Mouse (Mus musculus): ENCODE data around the gene Fbxo27. TPM values are rescaled to one million over a fixed set of nuclear protein-coding genes. Genes with fewer than 3 reads are reported as not detected.

Fbxo27 gene
- not detected for total RNA-seq (2023)

DNA sequence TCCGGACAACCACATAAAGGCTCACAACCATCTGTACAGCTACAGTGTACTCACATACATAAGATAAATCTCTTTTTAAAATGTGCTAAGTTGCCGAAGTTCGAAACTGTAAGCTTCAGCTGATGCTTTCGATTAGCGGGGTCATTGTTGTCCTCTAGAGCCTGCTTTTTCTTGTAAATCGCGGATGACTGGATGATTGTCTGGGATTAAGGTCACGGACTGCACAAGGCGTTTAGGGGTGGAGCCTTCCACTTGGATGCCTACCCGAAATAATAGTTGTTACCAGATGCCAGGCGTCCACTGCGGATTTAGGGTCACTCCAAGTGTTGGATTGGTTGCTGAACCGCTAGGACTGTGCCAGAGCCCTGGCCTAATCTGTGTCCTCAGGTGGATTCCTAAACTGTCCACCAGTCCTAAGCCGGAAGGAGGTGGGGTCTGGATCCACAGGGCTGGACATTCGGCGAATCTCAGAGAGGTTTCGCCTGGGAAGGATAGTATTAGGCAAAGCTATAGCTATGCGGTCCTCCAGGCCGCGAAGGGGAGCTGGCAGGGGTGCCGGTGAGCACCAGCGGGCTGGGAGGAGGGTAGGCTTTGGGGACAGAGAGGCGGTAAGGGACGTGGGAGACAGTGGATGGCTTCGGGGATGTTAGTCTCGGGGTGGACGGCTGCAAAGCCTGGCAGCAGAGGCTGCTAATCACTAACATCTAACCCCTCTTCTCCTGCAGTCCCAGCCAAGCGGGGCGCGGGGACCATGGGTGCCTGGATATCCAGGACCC lies at the start of gene Fbxo27:
Gene Fbxo27 (plus strand): TSS at position 305 of the 776 bp plus-strand sequence.

DNA sequence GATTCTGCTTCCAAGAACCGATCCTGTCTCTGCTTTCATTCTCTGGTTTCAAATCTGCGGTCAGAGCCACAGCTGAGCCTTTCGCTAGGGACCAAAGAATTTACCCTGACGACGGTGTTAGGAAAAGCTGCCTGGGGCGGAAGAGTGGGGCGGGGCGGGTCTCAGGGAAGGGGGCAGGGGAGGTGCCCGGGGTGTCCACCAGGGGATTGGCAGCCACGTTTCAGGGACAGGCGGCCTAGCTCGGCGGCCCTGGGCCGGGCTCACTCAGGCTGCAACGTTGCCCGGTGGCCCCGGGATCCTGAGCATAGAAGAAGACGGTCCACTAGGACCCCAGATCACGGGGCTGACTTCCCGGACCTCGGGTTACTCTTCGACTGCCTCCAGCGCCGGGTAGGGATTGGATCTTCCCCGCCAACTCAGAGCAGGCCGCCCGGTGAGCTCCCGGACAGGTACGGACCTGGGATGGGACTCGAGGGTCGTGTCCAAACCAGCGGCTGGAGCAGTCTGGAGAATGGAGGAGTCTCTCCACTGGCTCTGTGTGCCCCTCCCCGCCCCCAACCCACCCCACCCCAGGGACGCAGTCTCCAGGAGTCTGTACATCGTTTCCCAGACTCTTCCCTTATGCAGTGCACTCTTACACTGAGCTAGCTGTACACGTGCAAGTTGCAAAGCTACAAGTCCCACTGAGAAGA lies 24.1 kb downstream of the Fbxo27 start, which contains the start of gene Fbxo17:
Gene Fbxo17 (plus strand): TSS at position 215 of the 692 bp plus-strand sequence.

GRCm38 (mm10) chr7:28741709-28742438 lies 49.2 kb downstream of the Fbxo27 start, which contains the start of the genes Mrps12 and Sars2:
Gene Mrps12 (minus strand): TSS chr7:28741820.
Gene Sars2 (plus strand): TSS chr7:28741992.

Other genes with a start within 250 kb of the Fbxo27 start
- 10 to 100 TPM; 10.6 to 17.6 TPM for gene Lrfn1, start 240.9 kb upstream of the Fbxo27 start, total RNA-seq (2023)
- gene Ifnl2, start 182.4 kb upstream of the Fbxo27 start, total RNA-seq (2023): not detected
- not detected for gene Ifnl3, start 170.0 kb upstream of the Fbxo27 start, total RNA-seq (2023)
- not detected for gene Sycn, start 152.0 kb upstream of the Fbxo27 start, total RNA-seq (2023)
- 1 to 10 TPM; 1.5 to 2.3 TPM for gene Nccrp1, start 145.6 kb upstream of the Fbxo27 start, total RNA-seq (2023)
- gene Samd4b, start 94.7 kb upstream of the Fbxo27 start, total RNA-seq (2023): 10 to 100 TPM; 59.5 to 62.7 TPM
- 10 to 100 TPM; 30.1 to 35.2 TPM for gene Pak4, start 94.7 kb upstream of the Fbxo27 start, total RNA-seq (2023)
- gene Acp7, start 61.5 kb upstream of the Fbxo27 start, total RNA-seq (2023): not detected
- under 1 TPM; 0.94 to 1.00 TPM for gene Fbxo17, start 24.0 kb downstream of the Fbxo27 start, total RNA-seq (2023)
- gene Mrps12, start 49.0 kb downstream of the Fbxo27 start, total RNA-seq (2023): 10 to 100 TPM; 19.5 to 25.1 TPM
- gene Sars2, start 49.1 kb downstream of the Fbxo27 start, total RNA-seq (2023): 10 to 100 TPM in 1 of 2 experiments, 1 to 10 TPM in 1; 8.9 to 12.5 TPM
- not detected for gene Ccer2, start 63.3 kb downstream of the Fbxo27 start, total RNA-seq (2023)
- gene Sirt2, start 73.9 kb downstream of the Fbxo27 start, total RNA-seq (2023): 100 to 1,000 TPM in 1 of 2 experiments, 10 to 100 TPM in 1; 95.2 to 113 TPM
- gene Nfkbib, start 74.7 kb downstream of the Fbxo27 start, total RNA-seq (2023): 100 to 1,000 TPM; 127 to 137 TPM
- gene Rinl, start 96.1 kb downstream of the Fbxo27 start, total RNA-seq (2023): 10 to 100 TPM; 16.0 to 20.8 TPM
- gene Hnrnpl, start 115.7 kb downstream of the Fbxo27 start, total RNA-seq (2023): 100 to 1,000 TPM; 416 to 451 TPM
- gene Ech1, start 132.4 kb downstream of the Fbxo27 start, total RNA-seq (2023): 10 to 100 TPM; 68.4 to 69.6 TPM
- gene Lgals4, start 141.0 kb downstream of the Fbxo27 start, total RNA-seq (2023): 1 to 10 TPM; 3.2 to 3.9 TPM
- gene Lgals7, start 171.0 kb downstream of the Fbxo27 start, total RNA-seq (2023): 1 to 10 TPM in 1 of 2 experiments, not detected in 1; 1.2 TPM
- not detected for gene Capn12, start 188.6 kb downstream of the Fbxo27 start, total RNA-seq (2023)

All from monocyte, adult 59 days (primary cell).